Mouse (Mus musculus) adrenal gland, adult (tissue): ENCODE results near the gene Gm15517.
"Not testable (repeated sequence)": the region's sequence is repeated elsewhere in the genome, so short reads cannot be mapped to it uniquely, and the experiment has no call there.

Source experiments
- DNase-seq, 2 experiments: peaks; one replicate each; pipeline ENCODE4 v3.0.0; 2022 to 2023; ENCODE audit warnings: low spot score in 1 of 2; ENCODE audit not compliant: inconsistent age in 2 of 2

Gene Gm15517

DNA sequence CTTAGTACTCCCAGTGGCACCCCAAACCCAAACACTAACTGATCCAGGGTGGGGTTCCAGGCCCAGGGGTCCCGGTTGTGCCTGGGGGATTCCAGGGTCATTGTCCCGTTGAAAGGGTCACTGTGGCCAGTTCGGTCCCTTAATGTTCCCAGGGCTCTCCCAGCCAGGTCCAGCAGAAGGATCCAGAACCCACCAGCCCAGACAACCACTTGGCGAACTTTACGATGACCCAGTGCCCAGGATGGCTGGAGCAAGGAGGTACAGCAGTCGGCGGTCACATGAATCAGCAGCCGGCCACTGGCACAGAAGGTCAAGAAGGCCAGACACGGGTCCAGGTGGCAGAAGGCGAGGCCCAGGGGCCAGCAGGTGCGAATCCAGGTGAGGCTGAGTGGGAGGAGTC, 6.9 kb downstream of the Gm15517 start:
- DNase-seq: no peak

DNA sequence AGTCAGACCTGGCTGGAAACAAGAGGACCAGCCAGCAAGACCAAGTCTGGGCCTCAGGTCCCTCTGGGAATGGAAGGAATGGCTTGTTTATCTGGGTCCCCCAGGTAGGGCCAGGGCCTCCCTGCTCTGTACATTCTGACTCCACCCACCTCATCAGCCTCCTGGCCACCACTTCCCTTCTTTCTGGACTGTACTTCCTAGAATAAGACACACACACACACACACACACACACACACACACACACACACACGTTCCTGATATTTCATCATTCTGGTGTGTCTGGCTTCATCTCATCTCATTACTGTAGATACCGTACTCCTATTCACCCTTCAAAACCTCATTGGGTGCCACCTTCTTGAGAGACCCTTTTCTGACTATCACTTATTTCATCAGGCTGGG, 8.2 kb downstream of the Gm15517 start:
- DNase-seq: no peak

DNA sequence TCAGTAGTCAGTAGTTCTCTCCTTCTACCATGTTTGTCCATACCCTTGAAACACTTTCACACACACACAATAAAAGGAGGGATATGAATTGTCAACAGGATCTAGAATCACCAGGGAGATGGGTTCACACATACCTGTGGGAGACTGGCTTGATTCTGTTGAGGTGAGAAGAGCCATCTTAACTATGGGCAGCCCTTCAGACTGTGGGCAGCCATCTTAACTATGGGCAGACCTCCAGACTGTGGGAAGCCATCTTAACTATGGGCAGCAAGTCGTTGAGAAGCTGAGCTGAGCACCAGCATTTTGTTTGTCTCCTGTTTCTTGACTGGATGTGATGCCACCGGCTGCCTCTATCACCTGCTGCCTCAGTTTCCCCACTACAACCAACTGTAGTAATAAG, 10.1 kb downstream of the Gm15517 start:
- peak in 1 of 2 experiments; percentile 31 for DNase-seq

- no peak for DNase-seq
Observed at GRCm38 (mm10) chr7:44272546-44272945, 11.3 kb downstream of the Gm15517 start.

- DNase-seq: no peak
Observed at GRCm38 (mm10) chr7:44273446-44273845, 12.2 kb downstream of the Gm15517 start.

DNA sequence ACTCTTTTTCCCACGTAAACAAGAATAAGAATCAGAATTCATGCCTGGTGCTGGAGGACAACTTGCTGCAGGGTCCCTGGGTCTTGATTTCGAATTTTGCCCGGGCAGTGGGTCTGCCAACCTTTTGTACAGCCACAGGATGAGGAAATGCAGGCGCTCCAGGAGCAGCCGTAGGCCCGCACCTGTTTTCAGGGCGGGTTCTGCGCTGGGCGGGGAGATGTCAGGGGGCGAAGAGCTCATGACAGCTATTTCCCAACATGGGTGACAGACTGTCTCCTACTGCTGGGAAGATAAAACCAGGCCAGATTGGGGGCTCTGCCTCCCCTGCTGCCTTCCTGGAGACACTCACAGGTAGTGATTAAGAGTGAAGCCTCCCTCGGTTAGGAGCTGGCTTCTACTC, 12.8 kb downstream of the Gm15517 start:
- DNase-seq: no peak

DNA sequence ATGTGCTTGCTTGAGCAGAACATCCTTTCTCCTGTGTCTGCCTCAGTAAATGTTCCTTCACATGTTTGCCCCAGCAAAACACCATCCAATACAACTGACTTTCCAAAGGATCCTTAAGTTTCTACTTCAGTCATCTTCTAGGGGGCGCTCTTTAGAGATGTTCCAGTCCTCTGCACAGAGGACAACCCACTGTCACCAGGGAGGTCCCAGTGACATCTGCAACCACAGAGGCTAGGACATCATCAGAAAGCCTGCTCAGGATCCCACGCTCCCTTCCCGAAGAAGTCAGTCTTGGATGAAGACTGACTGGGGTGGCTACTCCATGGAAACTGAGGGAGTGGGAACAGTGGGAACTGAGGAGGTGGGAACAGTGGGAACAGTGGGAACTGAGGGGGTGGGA, 14.3 kb downstream of the Gm15517 start:
- no peak for DNase-seq

DNA sequence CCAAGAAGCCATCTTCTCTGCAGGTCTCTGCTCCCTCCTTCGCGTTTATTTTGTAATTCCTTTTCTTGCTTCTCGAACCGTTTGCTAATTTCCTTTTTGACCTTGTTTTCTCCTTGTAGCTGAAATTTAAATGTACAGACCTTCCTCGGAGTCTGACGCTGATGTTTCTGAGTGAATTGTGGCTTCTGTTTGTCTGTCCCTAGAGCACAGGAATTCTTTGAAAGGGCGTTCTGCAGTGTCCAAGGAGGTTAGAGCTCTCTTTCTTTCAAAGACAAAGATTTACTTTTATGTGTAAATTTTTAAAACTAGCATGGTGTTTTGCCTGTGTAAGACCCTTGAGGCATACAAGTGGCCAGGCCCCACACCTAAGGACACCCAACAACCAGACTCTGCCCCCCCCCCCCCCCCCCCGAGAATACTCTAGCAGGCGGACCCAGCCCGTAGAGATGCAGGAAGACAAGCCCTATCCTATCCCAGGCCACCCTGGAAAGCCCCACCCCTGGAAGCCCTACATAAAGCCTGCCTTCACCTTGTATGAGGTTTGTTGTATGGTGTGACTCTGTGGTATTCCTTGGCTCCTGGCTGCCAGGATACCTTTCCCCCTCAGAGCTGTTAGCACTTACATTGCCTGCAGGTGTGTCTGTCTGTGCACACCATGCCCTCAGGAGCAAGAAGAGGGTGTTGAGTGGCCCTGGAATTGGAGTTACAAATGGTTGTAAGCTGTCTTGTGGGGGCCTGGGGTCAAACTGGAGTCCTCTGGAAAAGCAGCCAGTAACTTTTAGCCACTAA, 15.4 kb downstream of the Gm15517 start:
- DNase-seq: no peak

DNA sequence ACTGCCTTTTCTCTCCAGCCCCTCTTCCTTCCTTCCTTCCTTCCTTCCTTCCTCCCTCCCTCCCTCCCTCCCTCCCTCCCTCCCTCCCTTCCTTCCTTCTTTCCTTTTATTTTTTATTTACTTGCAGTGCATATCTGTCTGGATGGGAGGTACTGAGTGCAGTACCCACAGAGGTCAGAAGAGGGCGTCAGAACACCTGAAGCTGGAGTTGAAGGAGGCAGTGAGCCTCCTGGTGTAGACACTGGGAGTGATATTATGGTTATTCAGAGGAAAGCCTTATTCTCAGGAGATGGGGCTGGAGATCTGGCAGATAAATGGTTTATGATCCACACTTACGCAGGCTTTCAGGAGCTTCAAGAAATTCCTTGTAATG, 16.0 kb downstream of the Gm15517 start:
- peak in 1 of 2 experiments; percentile 79 for DNase-seq

DNA sequence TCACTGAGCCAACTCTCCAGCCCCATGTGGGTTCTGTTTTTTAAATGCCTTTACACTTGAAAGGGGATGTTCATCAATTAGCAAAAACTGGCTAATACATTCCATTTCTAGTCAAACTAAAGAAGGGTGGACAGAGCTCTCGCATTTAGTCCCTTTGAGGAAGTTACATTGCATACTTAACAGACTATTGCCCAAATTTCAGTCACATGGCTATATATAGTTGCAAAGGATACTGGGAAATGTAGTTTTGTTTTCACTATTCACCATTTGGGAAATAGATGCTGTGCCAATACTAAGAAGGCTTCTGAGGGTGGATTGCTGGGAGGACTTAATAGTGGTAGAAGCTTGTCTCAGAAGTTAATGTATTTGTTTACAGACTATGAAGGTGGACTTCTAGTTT, 19.7 kb downstream of the Gm15517 start:
- no peak for DNase-seq

- DNase-seq: no peak
Observed at GRCm38 (mm10) chr7:44281586-44281985, 20.3 kb downstream of the Gm15517 start.

DNA sequence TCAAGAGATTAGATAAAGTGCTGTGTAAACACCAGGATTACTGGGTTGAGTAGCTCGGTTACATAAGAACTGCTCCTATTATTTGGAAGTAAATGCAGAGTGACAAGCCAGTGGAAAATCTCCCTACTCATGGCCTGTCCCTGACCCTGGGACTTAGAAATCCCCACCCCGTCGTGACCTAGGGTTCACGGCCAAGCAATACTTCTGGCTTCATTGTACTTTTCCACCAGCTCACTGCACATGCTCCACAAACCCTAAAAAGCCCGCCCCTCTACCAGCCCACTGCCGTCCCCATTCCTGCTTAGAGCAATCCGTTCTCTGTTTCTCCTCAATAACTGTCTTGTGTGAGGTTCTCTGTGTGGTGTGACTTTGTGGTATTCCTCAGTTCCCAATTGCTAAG, 26.5 kb downstream of the Gm15517 start:
- DNase-seq: peak; percentile 20 to 31

GRCm38 (mm10) chr7:44290986-44291385, 29.7 kb downstream of the Gm15517 start:
- DNase-seq: no peak

DNA sequence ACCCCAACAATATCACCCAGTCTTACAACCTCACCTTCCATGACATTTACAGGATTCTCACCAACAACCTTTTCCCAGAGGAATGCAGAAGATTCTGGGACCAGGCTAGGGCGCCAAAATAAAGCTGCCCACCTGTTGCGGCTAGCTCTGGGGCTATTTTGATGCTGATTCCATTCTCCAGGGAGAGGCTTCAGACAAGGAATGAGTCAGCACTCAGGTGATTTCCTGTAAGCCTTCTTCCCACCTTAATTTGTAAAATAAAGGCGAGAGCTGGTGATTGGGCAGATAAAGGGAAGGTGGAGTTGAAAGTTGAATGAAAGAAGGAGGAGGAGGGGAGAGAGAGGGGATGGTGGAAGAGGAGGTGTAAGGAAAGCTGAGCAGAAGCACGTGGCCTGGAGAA, 30.2 kb downstream of the Gm15517 start:
- no peak for DNase-seq

- DNase-seq: not testable (repeated sequence)
Observed at GRCm38 (mm10) chr7:44297501-44297900, 36.3 kb downstream of the Gm15517 start.

DNA sequence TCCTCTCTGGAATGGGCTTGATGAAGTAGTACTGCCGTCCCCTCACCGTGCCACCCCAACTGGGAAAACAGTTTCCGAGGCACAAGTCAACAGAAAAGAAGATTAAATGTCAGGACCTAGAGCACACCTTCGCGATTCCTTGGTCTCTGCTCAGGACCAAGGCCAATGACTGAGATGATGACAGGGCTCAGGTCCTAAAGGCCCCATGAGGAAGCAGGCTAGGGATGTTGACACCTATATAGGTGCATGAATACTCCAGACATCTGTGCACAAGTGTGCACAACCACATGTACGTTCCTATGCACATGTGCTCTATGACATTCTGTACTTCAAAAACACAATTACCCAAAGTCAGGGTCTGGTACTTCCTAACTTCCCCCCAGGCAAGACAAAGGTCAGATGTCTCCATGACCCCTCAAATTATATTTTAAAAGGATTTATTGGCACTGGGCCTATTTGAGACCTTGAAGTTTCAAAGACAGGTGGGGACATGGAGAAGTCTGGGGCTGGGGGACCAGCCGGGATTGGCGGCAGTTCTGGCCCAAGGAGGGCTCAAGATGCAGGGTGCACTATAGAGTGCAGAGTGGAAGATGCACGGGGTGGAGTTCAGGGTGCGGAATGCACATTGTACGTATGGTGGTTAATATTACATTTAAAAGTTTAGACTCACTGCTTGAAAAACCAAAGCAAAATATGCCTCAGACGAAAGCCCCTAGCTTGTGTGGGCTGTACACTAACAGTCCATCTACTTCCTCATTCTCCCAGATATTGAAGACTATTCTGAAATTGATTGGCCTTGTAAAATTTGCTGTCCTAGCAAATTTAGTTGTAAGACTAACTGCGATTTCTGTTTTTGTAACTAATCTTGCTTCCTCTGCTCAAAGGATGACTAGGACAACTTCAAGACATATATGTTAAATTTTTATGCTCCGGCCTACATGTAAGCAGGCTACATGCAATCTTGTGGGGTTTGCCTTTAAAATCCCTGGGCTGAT, 42.4 kb downstream of the Gm15517 start:
- peak; percentile 23 to 37 for DNase-seq

DNA sequence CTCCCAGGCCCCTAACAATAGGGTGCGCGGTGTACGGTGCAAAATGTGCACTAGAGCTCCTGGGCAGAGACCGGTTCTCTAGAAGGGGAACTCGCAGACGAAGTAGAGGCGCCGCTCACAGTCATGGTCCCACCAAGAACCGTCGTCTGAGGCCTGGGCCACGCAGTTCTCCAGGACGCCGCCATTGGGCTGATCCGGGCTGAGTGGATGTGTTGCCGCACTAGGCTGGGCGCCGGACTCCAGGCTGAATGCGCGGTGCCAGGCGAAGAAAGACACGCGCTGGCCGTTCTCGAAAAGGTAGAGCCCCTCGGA, 43.2 kb downstream of the Gm15517 start:
- no peak for DNase-seq

DNA sequence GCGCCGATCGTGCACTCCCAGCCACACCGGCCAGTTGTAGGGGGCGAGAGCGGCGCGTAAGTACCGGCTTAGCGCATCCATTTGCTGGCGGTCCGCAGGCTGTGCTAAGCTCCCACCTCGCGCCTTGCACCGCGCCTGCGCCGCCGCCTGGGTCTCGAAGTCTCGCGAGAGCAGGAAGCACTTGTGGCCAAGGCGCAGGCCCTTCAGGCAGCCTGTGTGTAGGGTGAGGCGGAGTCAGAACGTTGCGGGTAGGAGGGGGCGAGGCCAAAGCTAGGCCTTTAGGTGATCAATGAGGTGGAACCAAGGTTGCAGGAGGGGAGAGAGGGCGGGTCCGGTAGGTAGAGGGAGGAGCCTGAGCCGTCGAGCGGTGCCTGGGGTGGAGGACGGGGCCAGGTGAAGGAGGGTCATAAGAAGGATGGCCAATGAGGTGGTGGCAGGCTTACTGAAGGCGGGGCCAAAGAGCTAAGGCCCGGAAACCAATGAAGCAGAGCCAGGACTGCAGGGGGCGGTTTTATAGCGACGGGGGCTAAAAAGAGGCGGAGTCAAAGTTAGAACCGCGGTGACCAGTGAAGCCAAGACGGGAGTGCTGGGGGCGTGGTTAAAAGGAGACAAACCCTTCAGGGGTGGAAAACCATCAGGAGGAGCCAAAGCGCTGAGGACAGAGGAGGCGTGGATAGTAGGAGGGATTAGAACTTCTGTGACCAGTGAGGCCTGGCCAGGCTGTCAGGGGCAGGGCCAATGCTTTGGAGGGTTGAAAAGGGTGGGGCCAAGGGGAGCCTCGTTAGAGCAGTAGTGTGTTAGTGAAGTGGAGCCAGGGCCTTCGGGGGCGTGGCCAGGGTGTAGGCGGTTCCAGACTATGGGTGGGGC, 43.8 kb downstream of the Gm15517 start:
- DNase-seq: peak; percentile 98 to 99

DNA sequence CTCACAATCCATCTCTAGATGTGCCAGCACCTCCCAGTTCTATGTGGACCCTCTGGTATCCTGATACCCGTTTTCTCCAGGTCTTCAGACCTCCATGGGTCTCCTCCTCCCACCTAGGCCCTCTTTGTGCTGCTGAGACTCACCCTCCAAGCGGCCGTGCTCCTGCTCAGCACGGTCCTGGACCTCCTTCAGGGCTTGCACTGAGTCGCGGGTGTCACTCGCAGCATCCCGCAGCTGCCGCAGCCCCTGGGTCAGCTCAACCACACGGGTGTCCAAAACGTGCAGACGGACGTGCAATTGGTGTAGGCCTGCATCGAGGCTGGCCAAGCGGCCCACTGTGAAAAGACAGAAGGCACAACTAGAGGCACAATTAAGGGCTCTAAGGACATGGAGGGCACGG, 44.4 kb downstream of the Gm15517 start:
- no peak for DNase-seq

- DNase-seq: peak; percentile 21 to 37
Observed at GRCm38 (mm10) chr7:44306516-44307240, 45.4 kb downstream of the Gm15517 start, which contains the start of gene Clec11a. Gene Clec11a (minus strand): TSS chr7:44306902.
